Mouse (Mus musculus) forebrain, postnatal 0 days (tissue): ENCODE measurements around the gene Wnt3a. TPM values are rescaled to one million over a fixed set of nuclear protein-coding genes. Genes with fewer than 3 reads are reported as not detected.
"Not testable (repeated sequence)": the region's sequence is repeated elsewhere in the genome, so short reads cannot be mapped to it uniquely, and the experiment has no call there.

Source experiments
- ATAC-seq: fragments of 200-750 bp; cut with Nextera tagmentation; 2 replicates; pipeline ENCODE4 v1.8.0; 2017; ENCODE audit warnings: mild to moderate bottlenecking, moderate library complexity
- DNase-seq: peaks from one replicate; pipeline ENCODE4 v3.0.0-alpha.2; 2015
- H3K27ac ChIP-seq: fragments of 300-500 bp; sonication (generic); 2 replicates; pipeline ENCODE4 v1.5.1; 2014; ENCODE audit warnings: low read depth, mild to moderate bottlenecking, antibody characterized with exemption, low read length, moderate library complexity, mixed read lengths
- H3K27me3 ChIP-seq: fragments of 300-500 bp; sonication (generic); 2 replicates; pipeline ENCODE4 v1.6.1; 2014; ENCODE audit warnings: mild to moderate bottlenecking, low read length, mixed read lengths; ENCODE audit not compliant: insufficient read depth
- H3K36me3 ChIP-seq: fragments of 300-500 bp; sonication (generic); 2 replicates; pipeline ENCODE4 v1.6.1; 2014; ENCODE audit warnings: mild to moderate bottlenecking, moderate library complexity; ENCODE audit not compliant: insufficient read depth
- H3K4me1 ChIP-seq: fragments of 300-500 bp; sonication (generic); 2 replicates; pipeline ENCODE4 v1.6.1; 2014; ENCODE audit warnings: antibody characterized with exemption; ENCODE audit not compliant: insufficient read depth
- H3K4me2 ChIP-seq: fragments of 300-500 bp; sonication (generic); 2 replicates; pipeline ENCODE4 v1.6.1; 2014; ENCODE audit warnings: low read depth, mild to moderate bottlenecking, moderate library complexity
- H3K4me3 ChIP-seq: fragments of 300-500 bp; sonication (generic); 2 replicates; pipeline ENCODE4 v1.5.1; 2014; ENCODE audit warnings: low read depth, low read length, mixed read lengths
- H3K9ac ChIP-seq: fragments of 300-500 bp; sonication (generic); 2 replicates; pipeline ENCODE4 v1.6.1; 2014; ENCODE audit warnings: mild to moderate bottlenecking
- H3K9me3 ChIP-seq: fragments of 300-500 bp; sonication (generic); 2 replicates; pipeline ENCODE4 v1.6.1; 2016; ENCODE audit warnings: low read length
- CTCF ChIP-seq: sonication (generic); IDR thresholded peaks from 2 replicates; pipeline ENCODE4 v1.5.1; 2016; ENCODE audit warnings: antibody characterized with exemption, control low read depth, low read depth
- WGBS: fragments of 180-500 bp; shearing (Covaris S2); extraction: QIAGEN DNeasy Blood & Tissue Kit; methylation state at CpG from one replicate; pipeline ENCODE4 v1.1.7; 2014; 5-methylcytosine and 5-hydroxymethylcytosine counted together
- polyA plus RNA-seq: library from polyadenylated mRNA; unstranded; fragments of >200 nt; fragmentation: Nextera tagmentation; extraction: Ambion mirVana; gene quantifications from 2 replicates; pipeline ENCODE4 v1.2.1, GENCODE M21; 2015
- total RNA-seq: library from RNA; depleted of rRNA; stranded (reverse); fragments of >200 nt; gene quantifications from 2 replicates; pipeline ENCODE4 v1.2.3, GENCODE M21; 2014

Gene Wnt3a
- total and polyA plus RNA-seq, 2 experiments from 2014 or later: 0.29 to 0.52 TPM

DNA sequence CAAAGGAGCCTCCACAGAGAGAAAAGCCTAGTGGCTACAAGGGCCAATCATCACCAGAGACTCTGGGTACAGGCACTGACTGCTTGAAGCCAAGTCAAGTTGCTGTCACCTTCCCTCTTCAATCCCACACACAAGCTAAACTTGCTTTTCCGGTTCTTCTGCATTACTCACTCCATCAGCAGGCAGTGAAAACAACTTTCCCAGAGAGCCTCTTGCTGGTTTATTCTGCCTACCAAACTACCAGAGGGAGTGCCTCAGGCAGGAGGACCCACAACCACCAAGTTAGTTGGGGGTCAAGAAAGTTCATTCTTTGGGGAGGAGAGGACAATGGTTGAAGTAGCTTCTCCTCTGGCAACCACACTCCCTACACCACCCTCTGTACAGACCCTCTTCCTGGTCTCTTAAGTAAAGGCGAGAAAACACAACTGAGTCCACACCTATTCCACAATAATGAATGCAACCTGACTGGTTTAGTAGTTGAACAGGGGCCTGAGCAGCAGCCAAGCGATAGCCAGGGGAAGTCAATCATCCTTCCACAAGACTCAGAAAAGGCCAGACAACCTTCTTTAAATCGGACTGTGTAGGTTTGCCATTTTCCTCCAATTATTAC lies 72.1 kb downstream of the Wnt3a start:
- Histone ChIP-seq H3K27ac (no peak overlapping the region), H3K4me3 (no peak overlapping the region), H3K9me3 (no peaks in the 10 kb centered on the region), H3K4me2 (no peak overlapping the region), H3K9ac (no peak overlapping the region), H3K4me1 (0 out of 2 replicates have a peak, but pooled peaks cover 7% of the 10 kb centered on the region), H3K36me3 (no peaks in the 10 kb centered on the region), H3K27me3 (no peaks in the 10 kb centered on the region)
- no peak for TF ChIP-seq CTCF
- WGBS: 92% methylated on average over 4 of the region's 4 CpGs
- DNase-seq: no peak
- ATAC-seq: no peak

DNA sequence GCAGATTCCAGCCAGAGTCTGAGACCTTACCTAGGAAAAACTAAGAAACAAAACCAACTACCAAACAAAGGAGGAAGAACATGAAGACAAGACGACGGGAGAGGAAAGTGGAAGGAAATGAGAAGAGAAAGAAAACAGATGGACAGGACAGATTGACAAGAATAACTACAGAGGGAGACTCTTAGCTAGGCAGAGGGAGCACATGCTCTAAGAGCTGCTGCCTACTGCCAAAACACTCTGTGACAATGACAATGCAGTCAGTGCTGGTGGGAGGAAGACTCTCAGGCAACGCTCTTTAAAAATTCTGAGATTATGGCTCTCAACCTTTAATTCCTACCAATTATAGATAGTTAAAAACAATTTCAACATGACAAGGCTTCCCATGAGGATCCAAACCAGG lies 73.6 kb downstream of the Wnt3a start:
- DNase-seq (peak; percentile 49), ATAC-seq (peak; percentile 84)
- H3K27me3 ChIP-seq: no peaks in the 10 kb centered on the region
- H3K4me1 ChIP-seq: 0 out of 2 replicates have a peak, but pooled peaks cover 4% of the 10 kb centered on the region
- H3K36me3 ChIP-seq: peaks cover 8% of the 10 kb centered on the region
- no peaks in the 10 kb centered on the region for H3K9me3 ChIP-seq
- whole genome bisulfite sequencing: 57% methylated on average over 3 of the region's 3 CpGs
- H3K9ac ChIP-seq: no peak overlapping the region
- no peak overlapping the region for H3K27ac ChIP-seq
- H3K4me2 ChIP-seq: no peak overlapping the region
- H3K4me3 ChIP-seq: no peak overlapping the region
- TF ChIP-seq CTCF: no peak

DNA sequence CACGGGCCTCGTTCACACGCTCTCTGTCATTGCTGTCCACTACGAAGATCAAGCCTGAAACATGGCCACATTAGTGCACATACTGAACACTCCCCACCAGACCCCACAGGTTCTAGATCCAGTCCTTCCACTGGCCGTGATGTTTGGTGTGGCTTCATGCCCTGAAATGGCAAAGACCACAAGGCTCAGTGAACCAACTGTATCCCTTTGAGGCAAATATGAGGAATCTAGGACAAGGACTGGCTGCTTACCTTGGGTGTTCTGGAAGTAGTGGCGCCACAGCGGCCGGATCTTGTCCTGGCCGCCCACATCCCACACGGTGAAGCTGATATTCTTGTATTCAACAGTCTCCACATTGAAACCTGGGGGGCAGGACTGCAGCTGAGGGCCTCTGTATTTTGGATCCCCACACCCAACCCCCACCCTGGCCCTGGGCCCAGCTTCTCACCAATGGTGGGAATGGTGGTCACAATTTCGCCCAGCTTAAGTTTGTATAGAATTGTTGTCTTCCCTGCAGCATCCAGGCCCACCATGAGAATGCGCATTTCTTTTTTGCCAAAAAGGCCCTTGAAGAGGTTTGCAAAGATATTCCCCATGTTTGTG lies 77.6 kb downstream of the Wnt3a start:
- TF ChIP-seq CTCF: no peak
- H3K4me1 ChIP-seq: peaks cover 4% of the 10 kb centered on the region; the same call in 1 of the 2 replicates
- 91% methylated on average over 12 of the region's 12 CpGs for WGBS
- no peak for ATAC-seq
- no peaks in the 10 kb centered on the region for H3K9me3 ChIP-seq
- DNase-seq: no peak
- no peak overlapping the region for H3K4me2 ChIP-seq
- H3K27me3 ChIP-seq: no peaks in the 10 kb centered on the region
- no peak overlapping the region for H3K9ac ChIP-seq
- no peak overlapping the region for H3K27ac ChIP-seq
- H3K36me3 ChIP-seq: peaks cover 26% of the 10 kb centered on the region
- no peak overlapping the region for H3K4me3 ChIP-seq

DNA sequence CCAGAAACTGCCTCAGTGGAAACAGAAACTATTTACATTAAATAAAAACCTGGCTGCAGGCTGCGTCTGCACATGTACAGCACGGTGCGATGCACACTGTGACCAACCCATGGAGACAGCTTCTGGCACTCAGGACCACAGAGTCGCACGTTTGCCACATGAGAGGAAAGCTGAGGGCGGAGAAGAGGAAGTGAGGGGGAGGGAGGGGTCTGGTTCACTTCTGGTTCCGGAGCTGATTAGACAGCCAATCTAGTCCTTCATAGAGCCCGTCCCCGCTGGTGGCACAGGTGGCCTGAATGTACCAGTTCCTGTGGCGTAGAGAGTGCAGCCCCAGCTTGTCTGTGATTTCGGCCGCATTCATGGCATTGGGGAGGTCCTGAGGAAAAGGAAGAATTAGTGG lies 78.2 kb downstream of the Wnt3a start:
- H3K9ac ChIP-seq, DNase-seq, H3K4me1 ChIP-seq, H3K27me3 ChIP-seq, H3K4me3 ChIP-seq, H3K9me3 ChIP-seq, H3K4me2 ChIP-seq, H3K27ac ChIP-seq, ATAC-seq: not testable (repeated sequence)
- WGBS: 80% methylated on average over 12 of the region's 12 CpGs
- peaks cover 26% of the 10 kb centered on the region for H3K36me3 ChIP-seq

DNA sequence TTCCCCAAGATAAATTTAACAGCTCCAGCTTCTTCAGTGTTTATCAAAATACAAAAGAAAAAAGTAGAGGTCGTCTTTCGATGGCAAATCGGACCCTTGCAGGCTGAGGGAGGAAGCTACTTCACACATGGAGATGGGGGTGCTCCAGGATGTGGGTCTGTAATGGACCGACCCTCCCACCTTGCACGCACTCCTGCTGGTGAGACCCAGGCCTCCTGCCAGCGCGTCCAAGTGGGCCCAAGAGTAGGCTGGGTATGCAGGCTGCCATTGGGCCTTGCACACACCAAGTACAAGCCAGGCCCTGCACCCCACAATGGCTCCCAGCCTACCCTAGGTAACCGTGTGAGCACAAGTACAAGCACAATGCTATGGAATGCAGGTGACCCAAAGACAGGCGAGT lies 79.0 kb downstream of the Wnt3a start:
- H3K9ac ChIP-seq, H3K27ac ChIP-seq, H3K4me3 ChIP-seq, ATAC-seq, DNase-seq, H3K4me1 ChIP-seq, H3K27me3 ChIP-seq, H3K4me2 ChIP-seq, H3K9me3 ChIP-seq: not testable (repeated sequence)
- 90% methylated on average over 9 of the region's 9 CpGs for WGBS
- H3K36me3 ChIP-seq: peaks cover 28% of the 10 kb centered on the region

DNA sequence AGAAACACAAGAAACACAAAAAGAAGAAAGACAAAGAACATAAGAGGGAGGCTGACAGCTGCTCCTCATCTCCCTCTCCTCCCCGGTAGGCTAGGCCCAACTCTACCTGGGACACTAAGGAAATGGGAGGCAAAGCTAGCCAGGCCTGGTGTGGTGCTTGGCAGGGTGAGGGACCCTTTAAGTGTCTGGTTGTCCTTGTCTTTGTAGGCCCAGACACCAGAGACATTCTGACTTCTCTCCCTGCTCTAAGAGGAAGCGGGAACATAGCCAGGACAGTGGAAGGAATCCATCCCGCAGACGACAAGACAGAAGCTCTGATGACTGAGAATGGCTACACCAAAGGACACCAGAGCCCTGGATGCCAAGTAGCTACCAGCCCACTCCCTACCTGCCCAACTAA lies 80.5 kb downstream of the Wnt3a start:
- H3K9ac ChIP-seq: no peak overlapping the region
- H3K9me3 ChIP-seq: no peaks in the 10 kb centered on the region
- no peak for DNase-seq
- ATAC-seq: no peak
- no peak overlapping the region for H3K4me2 ChIP-seq
- no peaks in the 10 kb centered on the region; the same call in 1 of the 2 replicates for H3K4me1 ChIP-seq
- no peak overlapping the region for H3K4me3 ChIP-seq
- no peak for TF ChIP-seq CTCF
- H3K27ac ChIP-seq: no peak overlapping the region
- H3K36me3 ChIP-seq: peaks cover 37% of the 10 kb centered on the region
- no peaks in the 10 kb centered on the region for H3K27me3 ChIP-seq
- WGBS: 77% methylated on average over 4 of the region's 4 CpGs

DNA sequence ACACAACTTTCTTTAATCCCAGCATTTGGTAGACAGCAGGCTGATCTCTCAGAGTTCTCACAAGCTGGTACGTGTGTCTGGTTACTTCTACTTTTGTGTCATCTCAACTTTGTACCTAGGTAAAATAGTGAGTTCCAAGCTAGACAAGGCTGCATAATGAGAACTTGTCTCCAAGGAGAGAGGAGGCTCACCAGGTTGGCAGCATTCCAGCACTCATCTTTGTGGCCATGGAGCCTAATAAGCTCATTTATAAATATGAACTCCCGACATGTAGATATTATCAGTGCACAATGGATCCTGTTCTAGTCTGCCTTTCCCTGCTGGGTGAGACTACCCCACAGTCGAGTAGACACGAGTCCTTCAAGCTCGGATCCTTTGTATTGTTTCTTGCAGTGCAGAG lies 81.0 kb downstream of the Wnt3a start:
- peak overlapping the region; percentile 79; the same call in 1 of the 2 replicates for H3K4me2 ChIP-seq
- no peaks in the 10 kb centered on the region for H3K9me3 ChIP-seq
- WGBS: 43% methylated on average over 5 of the region's 5 CpGs
- H3K36me3 ChIP-seq: peaks cover 38% of the 10 kb centered on the region
- no peaks in the 10 kb centered on the region for H3K27me3 ChIP-seq
- DNase-seq: peak; percentile 10
- no peak overlapping the region for H3K9ac ChIP-seq
- H3K4me1 ChIP-seq: no peaks in the 10 kb centered on the region; the same call in 1 of the 2 replicates
- no peak for ATAC-seq
- H3K27ac ChIP-seq: no peak overlapping the region
- H3K4me3 ChIP-seq: no peak overlapping the region; the same call in 1 of the 2 replicates
- TF ChIP-seq CTCF: no peak
